Mouse (Mus musculus): ENCODE measurements around the gene Gm9903. TPM values are rescaled to one million over a fixed set of nuclear protein-coding genes. Genes with fewer than 3 reads are reported as not detected.
A peak's percentile ranks its signal among the peaks of the same experiment; 100 is the strongest.

Gene Gm9903
- polyA plus RNA-seq, 1 experiment from 2014 or later, result 0.27 TPM

DNA sequence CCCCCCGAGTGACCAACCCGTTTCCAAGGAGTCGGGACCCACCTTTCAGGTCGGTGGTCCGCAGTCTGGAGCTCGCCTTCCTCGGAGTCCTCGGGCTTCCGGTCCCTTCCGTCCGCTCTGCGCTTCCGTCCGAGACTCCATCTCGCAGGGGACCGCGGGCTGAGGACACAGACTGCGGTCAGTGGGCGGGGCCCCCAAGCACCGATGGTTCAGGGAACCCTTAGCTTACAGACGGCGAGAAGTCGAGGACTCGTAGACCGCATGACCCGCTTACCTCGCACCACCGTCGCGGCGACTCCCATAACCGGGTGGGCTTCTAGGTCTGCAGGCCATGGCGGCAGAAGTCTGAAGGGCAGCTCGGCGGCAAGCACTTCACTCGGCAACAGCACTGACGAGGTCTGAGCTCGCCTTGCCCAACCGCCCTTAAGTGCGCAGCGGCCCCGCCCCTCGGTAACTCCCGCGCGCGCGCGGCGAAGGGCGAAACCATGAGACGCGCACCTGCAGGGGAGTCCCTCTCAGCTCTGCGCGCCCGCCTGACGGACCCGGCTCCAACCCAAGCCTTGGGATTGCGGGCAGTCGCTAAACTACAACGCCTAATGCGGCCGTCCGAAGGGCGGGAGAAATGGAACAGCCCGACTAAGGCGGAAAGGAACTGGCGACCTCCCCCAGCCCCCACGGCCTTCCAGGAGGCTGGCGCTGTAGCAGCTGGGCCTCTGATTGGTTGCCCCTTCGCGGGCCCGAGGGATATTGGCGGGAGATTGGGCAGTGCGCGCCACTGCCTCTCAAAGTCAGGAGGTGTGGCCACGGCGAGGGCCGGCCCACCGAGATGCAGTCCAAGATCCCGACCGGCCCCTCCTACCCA lies 22.4 kb downstream of the Gm9903 start, which contains the start of gene Slbp:
Slbp (minus strand) TSS at position 654 of the 862 bp plus-strand sequence.
- WGBS, result under 1% methylated on average over 82 of the region's 82 CpGs
- peaks cover 64% of the 10 kb centered on the region for H3K36me3 ChIP-seq
- no peaks in the 10 kb centered on the region for H3K27me3 ChIP-seq (ENCODE audit: low read depth, poor library complexity, severe bottlenecking)
- H3K9me3 ChIP-seq (replicated peaks), result no peaks in the 10 kb centered on the region
- peaks cover 57% of the 10 kb centered on the region for H3K4me1 ChIP-seq
- peak; percentile 98 for DNase-seq (ENCODE audit: low spot score)
- H3K27ac ChIP-seq (replicated peaks), result peak within 1 kb of the TSS; percentile 100
- H3K4me3 ChIP-seq, result peak within 1 kb of the TSS; percentile 88

DNA sequence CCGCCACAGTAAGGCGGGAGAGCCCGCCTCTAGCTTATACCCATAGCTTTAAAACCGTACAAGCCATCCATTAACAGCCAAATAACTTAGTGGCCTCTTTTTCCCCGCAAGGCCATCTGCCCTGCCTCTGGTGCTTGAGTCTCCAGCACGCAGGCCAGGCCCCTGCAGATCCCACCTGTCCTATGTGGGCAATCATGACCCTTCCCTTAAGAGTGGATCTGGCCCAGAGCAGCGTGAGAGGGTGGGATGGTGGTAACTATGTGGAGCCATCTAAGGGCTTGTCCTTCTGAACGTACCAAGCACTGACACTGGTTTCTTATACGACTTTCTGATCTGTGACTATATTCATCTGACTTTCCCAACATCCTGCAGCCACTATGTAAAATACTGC lies 23.1 kb downstream of the Gm9903 start:
- Histone ChIP-seq H3K4me3 (peak overlapping the region; percentile 88), H3K4me1 (peaks cover 58% of the 10 kb centered on the region), H3K27ac (replicated peaks) (peak overlapping the region; percentile 100), H3K9me3 (replicated peaks) (no peaks in the 10 kb centered on the region), H3K27me3 (ENCODE audit: low read depth, poor library complexity, severe bottlenecking) (no peaks in the 10 kb centered on the region), H3K36me3 (peaks cover 58% of the 10 kb centered on the region)
- DNase-seq (ENCODE audit: low spot score), result no peak
- WGBS, result 5% methylated on average over 9 of the region's 9 CpGs

DNA sequence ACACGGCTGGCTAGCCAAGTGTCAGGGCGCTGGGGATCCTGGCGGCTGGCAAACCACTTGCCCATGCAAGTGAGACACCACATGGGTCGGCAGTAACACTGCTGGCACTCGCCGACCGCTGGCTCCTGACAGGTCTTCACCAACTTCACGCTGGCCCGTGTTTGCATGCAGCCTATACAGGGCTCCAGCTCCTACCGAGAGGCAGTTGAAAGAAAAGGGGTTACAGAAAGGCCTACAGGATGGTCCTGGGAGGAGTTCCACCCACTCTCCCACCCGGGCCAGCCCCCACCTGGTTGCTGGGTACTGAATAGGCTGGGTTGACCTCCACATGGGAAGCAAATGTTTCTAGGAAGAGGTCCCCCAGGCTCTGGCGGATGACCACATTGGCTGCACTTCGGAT lies 24.7 kb downstream of the Gm9903 start:
- H3K4me3 ChIP-seq, result no peak overlapping the region
- peaks cover 65% of the 10 kb centered on the region for H3K4me1 ChIP-seq
- 95% methylated on average over 13 of the region's 13 CpGs for WGBS
- no peaks in the 10 kb centered on the region for H3K9me3 ChIP-seq (replicated peaks)
- H3K27ac ChIP-seq (replicated peaks), result no peak overlapping the region
- peaks cover 43% of the 10 kb centered on the region for H3K36me3 ChIP-seq
- no peaks in the 10 kb centered on the region for H3K27me3 ChIP-seq (ENCODE audit: low read depth, poor library complexity, severe bottlenecking)
- no peak for DNase-seq (ENCODE audit: low spot score)

DNA sequence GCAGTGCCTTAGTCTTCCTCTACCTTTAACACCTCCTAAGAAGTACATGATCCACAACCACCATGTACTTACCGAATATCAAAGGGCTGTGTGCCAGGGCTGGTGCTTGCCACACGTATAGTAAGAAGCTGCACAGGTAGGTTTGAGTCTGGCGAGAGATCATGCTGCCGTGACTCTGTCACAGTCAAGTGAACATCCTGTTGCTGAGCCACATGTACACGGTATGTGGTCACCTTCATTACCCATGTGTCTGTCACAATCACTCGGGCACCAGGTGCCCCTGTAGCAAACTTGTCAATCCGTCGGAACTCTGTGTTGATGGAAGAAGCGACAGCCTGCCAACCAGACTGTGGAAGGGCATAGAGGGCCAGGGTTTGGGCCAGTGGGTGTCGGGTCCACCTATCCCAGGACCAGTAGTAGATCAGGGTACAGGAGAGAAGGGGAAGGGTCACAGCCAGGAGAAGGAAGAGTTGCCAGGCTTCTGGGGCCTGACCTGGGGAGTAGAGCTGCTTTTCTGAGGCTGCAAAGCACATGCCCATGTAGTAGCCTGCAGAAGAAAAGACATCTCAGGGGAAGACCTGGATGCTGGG lies 25.6 kb downstream of the Gm9903 start:
- no peak for DNase-seq (ENCODE audit: low spot score)
- H3K27ac ChIP-seq (replicated peaks), result no peak overlapping the region
- H3K4me1 ChIP-seq, result peaks cover 67% of the 10 kb centered on the region
- peaks cover 38% of the 10 kb centered on the region for H3K36me3 ChIP-seq
- no peaks in the 10 kb centered on the region for H3K27me3 ChIP-seq (ENCODE audit: low read depth, poor library complexity, severe bottlenecking)
- no peak overlapping the region for H3K4me3 ChIP-seq
- 93% methylated on average over 10 of the region's 10 CpGs for WGBS
- H3K9me3 ChIP-seq (replicated peaks), result no peaks in the 10 kb centered on the region

- Histone ChIP-seq H3K27ac (replicated peaks) (peak overlapping the region; percentile 96), H3K27me3 (ENCODE audit: low read depth, poor library complexity, severe bottlenecking) (no peaks in the 10 kb centered on the region), H3K4me1 (peaks cover 62% of the 10 kb centered on the region), H3K9me3 (replicated peaks) (no peaks in the 10 kb centered on the region), H3K4me3 (peak overlapping the region; percentile 83), H3K36me3 (peaks cover 46% of the 10 kb centered on the region)
- no peak for DNase-seq (ENCODE audit: low spot score)
- WGBS, result 55% methylated on average over 1 of the region's 1 CpGs
Measured at GRCm38 (mm10) chr5:33656739-33657138, 27.0 kb downstream of the Gm9903 start.

DNA sequence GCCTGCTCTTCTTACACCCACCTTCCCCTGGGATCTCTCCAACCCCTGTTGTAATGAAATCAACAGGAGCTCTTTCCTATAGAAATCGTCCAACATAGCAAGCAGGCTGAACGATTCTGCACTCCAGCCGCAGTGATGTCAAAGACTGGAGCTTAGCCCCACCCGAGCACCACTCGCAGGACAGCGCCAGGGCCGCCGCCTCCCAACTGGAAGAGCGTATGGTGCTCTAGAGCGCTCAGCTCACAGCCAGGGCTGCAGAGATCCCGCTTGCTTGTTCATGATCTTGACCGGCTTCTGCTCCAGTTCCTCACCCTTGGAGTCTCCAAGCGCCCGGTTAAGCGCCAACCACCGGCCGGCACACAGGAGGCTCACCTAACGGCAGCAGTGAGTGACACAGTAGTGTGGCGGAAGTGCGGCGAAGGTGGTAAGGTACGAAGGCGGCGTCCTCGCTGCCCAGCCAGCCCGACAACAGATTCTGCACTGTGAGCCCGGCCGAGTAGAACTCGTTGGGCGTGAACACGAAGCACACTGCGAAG lies 27.6 kb downstream of the Gm9903 start:
- Histone ChIP-seq H3K36me3 (peaks cover 52% of the 10 kb centered on the region), H3K9me3 (replicated peaks) (no peaks in the 10 kb centered on the region), H3K27me3 (ENCODE audit: low read depth, poor library complexity, severe bottlenecking) (no peaks in the 10 kb centered on the region), H3K27ac (replicated peaks) (peak overlapping the region; percentile 96), H3K4me1 (peaks cover 60% of the 10 kb centered on the region), H3K4me3 (peak overlapping the region; percentile 83)
- no peak for DNase-seq (ENCODE audit: low spot score)
- under 1% methylated on average over 32 of the region's 32 CpGs for WGBS

DNA sequence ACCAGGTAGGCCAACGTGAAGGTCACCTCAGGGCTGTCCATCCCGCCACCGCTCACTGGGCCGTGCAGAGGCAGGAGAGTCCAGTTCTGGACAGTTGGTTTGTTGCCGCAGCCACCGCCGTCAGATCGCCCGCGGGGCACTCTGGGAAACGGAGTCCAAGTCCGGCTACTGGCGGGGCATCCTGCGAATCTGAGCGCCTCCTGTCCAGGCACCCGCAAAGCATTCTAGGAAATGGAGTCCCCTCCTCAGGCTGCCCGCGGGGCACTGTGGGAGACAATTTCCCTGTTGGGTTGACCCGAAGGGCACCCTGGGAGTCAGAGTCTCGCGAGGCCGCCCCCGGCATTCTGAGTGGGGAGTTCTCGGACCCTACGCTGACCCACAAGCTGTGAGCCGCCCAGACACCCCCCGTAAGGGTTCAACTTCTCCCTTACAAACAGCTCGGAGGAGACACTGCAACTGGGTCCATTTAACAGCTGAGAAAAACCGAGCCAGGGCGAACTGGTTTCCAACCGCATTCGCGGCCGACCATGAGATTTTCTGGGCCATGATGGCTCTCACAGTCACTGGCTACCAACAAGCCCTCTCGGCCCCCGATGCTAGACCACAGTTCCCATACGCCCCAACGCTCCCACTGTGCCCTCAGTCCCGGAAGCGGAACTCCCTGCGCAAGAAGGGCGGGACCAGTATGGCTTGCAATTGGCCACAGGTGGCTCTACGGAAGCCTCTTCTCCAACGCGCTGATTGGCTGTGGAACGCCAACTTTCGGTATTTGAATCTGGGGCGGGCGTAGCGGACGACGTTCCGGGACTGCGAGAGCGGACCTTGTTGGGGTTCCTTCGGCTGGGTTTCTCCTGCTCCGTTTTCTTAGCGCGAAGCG lies 28.3 kb downstream of the Gm9903 start, which contains the start of the genes Tacc3 and Tmem129:
Tacc3 (plus strand) TSS at position 342 of the 877 bp plus-strand sequence.
Tmem129 (minus strand) TSS at position 630 of the 877 bp plus-strand sequence.
- Histone ChIP-seq H3K36me3 (peaks cover 59% of the 10 kb centered on the region), H3K27me3 (ENCODE audit: low read depth, poor library complexity, severe bottlenecking) (no peaks in the 10 kb centered on the region), H3K4me1 (peaks cover 53% of the 10 kb centered on the region), H3K27ac (replicated peaks) (peak within 1 kb of the TSS; percentile 96), H3K4me3 (peak within 1 kb of the TSS; percentile 83), H3K9me3 (replicated peaks) (no peaks in the 10 kb centered on the region)
- under 1% methylated on average over 60 of the region's 60 CpGs for WGBS
- peak; percentile 98 for DNase-seq (ENCODE audit: low spot score)

GRCm38 (mm10) chr5:33658664-33659050 lies 28.9 kb downstream of the Gm9903 start:
- no peaks in the 10 kb centered on the region for H3K27me3 ChIP-seq (ENCODE audit: low read depth, poor library complexity, severe bottlenecking)
- peaks cover 57% of the 10 kb centered on the region for H3K36me3 ChIP-seq
- peaks cover 46% of the 10 kb centered on the region for H3K4me1 ChIP-seq
- H3K27ac ChIP-seq (replicated peaks), result peak overlapping the region; percentile 96
- H3K9me3 ChIP-seq (replicated peaks), result no peaks in the 10 kb centered on the region
- WGBS, result under 1% methylated on average over 26 of the region's 26 CpGs
- peak overlapping the region; percentile 83 for H3K4me3 ChIP-seq
- DNase-seq (ENCODE audit: low spot score), result no peak

GRCm38 (mm10) chr5:33668223-33668622 lies 38.5 kb downstream of the Gm9903 start:
- H3K9me3 ChIP-seq (replicated peaks), result no peaks in the 10 kb centered on the region
- no peaks in the 10 kb centered on the region for H3K27me3 ChIP-seq (ENCODE audit: low read depth, poor library complexity, severe bottlenecking)
- H3K4me3 ChIP-seq, result no peak overlapping the region
- DNase-seq (ENCODE audit: low spot score), result no peak
- peaks cover 97% of the 10 kb centered on the region for H3K36me3 ChIP-seq
- H3K4me1 ChIP-seq, result 0 out of 2 replicates have a peak, but pooled peaks cover 3% of the 10 kb centered on the region
- no peak overlapping the region for H3K27ac ChIP-seq (replicated peaks)

DNA sequence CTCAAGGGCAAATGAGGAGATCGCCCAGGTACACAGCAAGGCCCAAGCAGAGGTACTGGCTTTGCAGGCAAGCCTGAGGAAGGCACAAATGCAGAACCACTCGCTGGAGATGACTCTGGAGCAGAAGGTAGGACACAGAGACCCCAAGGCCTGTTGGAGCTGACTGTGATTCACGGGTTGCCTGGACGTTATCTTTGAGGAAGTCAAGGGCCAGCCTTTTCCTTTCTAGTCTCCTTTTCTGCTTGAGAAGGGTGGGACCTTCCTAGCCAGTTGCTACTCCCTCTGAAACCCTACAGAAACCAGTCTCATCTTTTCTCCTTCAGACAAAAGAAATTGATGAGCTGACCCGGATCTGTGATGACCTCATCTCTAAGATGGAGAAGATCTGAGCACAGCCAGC lies 41.9 kb downstream of the Gm9903 start:
- Histone ChIP-seq H3K36me3 (peaks cover 78% of the 10 kb centered on the region), H3K4me1 (peaks cover 11% of the 10 kb centered on the region), H3K27me3 (ENCODE audit: low read depth, poor library complexity, severe bottlenecking) (no peaks in the 10 kb centered on the region), H3K4me3 (no peak overlapping the region), H3K27ac (replicated peaks) (no peak overlapping the region), H3K9me3 (replicated peaks) (no peaks in the 10 kb centered on the region)
- no peak for DNase-seq (ENCODE audit: low spot score)
- WGBS, result 86% methylated on average over 5 of the region's 5 CpGs

GRCm38 (mm10) chr5:33674439-33674838 lies 44.7 kb downstream of the Gm9903 start:
- Histone ChIP-seq H3K4me1 (peaks cover 11% of the 10 kb centered on the region), H3K27ac (replicated peaks) (peak overlapping the region; percentile 60; the same call in 1 of the 2 replicates), H3K27me3 (ENCODE audit: low read depth, poor library complexity, severe bottlenecking) (no peaks in the 10 kb centered on the region), H3K36me3 (peaks cover 50% of the 10 kb centered on the region), H3K9me3 (replicated peaks) (no peaks in the 10 kb centered on the region), H3K4me3 (no peak overlapping the region)
- DNase-seq (ENCODE audit: low spot score), result no peak
- WGBS, result 75% methylated on average over 3 of the region's 3 CpGs

- Histone ChIP-seq H3K4me3 (no peak overlapping the region), H3K4me1 (peaks cover 12% of the 10 kb centered on the region), H3K9me3 (replicated peaks) (no peaks in the 10 kb centered on the region), H3K27ac (replicated peaks) (no peak overlapping the region), H3K36me3 (peaks cover 35% of the 10 kb centered on the region), H3K27me3 (ENCODE audit: low read depth, poor library complexity, severe bottlenecking) (no peaks in the 10 kb centered on the region)
- 4% methylated on average over 1 of the region's 1 CpGs for WGBS
- DNase-seq (ENCODE audit: low spot score), result peak; percentile 69
Measured at GRCm38 (mm10) chr5:33675964-33676363, 46.2 kb downstream of the Gm9903 start.
